Mouse (Mus musculus): Measurements from ENCODE around the gene Slc25a15.

GRCm38 (mm10) chr8:22399285-22399880 lies 986 bp upstream of the Slc25a15 start:
- TF ChIP-seq CTCF (conservative IDR thresholded peaks at IDR 0.05; ENCODE audit: low read length) (peak; percentile 23; the same call in 1 of the 2 replicates), NANOG (IDR thresholded peaks at IDR 0.05; ENCODE audit: borderline replicate concordance, low read length) (no peak), POU5F1 (IDR thresholded peaks at IDR 0.05; ENCODE audit: borderline replicate concordance, low read length) (no peak)
